Mouse (Mus musculus) limb, embryonic 10.5 days (tissue): ENCODE data around the gene Nr0b2. TPM values are rescaled to one million over a fixed set of nuclear protein-coding genes. Genes with fewer than 3 reads are reported as not detected.

Experiments used
- DNase-seq: peaks from one replicate; pipeline ENCODE4 v3.0.0-alpha.2; 2017; ENCODE audit warnings: low spot score
- H3K27ac ChIP-seq: fragments of 300-500 bp; sonication (generic); 2 replicates; pipeline ENCODE4 v1.5.1; 2016; ENCODE audit warnings: mild to moderate bottlenecking
- H3K27me3 ChIP-seq: fragments of 300-500 bp; sonication (generic); 2 replicates; pipeline ENCODE4 v1.6.1; 2016; ENCODE audit warnings: low read depth, mild to moderate bottlenecking; ENCODE audit not compliant: poor library complexity, severe bottlenecking
- H3K36me3 ChIP-seq: fragments of 300-500 bp; sonication (generic); 2 replicates; pipeline ENCODE4 v1.6.1; 2016; ENCODE audit warnings: mild to moderate bottlenecking, moderate library complexity
- H3K4me1 ChIP-seq: fragments of 300-500 bp; sonication (generic); 2 replicates; pipeline ENCODE4 v1.6.1; 2016
- H3K4me3 ChIP-seq: fragments of 300-500 bp; sonication (generic); 2 replicates; pipeline ENCODE4 v1.5.1; 2016; ENCODE audit warnings: mild to moderate bottlenecking, moderate library complexity
- H3K9me3 ChIP-seq: fragments of 300-500 bp; sonication (generic); replicated peaks from 2 replicates; pipeline ENCODE4 v1.6.1; 2016; ENCODE audit warnings: mild to moderate bottlenecking
- WGBS: fragments of 180-500 bp; shearing (Covaris S2); methylation state at CpG from one replicate; pipeline ENCODE4 v1.1.7; 2016; 5-methylcytosine and 5-hydroxymethylcytosine counted together
- microRNA-seq: library from miRNA; unstranded; fragments of <30 nt; microRNA quantifications from one replicate; pipeline ENCODE4, GENCODE M21; 2017
- polyA plus RNA-seq: library from polyadenylated mRNA; unstranded; fragments of >200 nt; fragmentation: Nextera tagmentation; extraction: Ambion mirVana; gene quantifications from 2 replicates; pipeline ENCODE4 v1.2.1, GENCODE M21; 2016

Nr0b2 gene
- polyA plus RNA-seq, 1 experiment from 2014 or later: 0.13 TPM

GRCm38 (mm10) chr4:133601721-133602218 is 48.6 kb downstream of the Nr0b2 start, which contains the start of gene Sfn:
Sfn (minus strand) TSS chr4:133602168.
- H3K27me3 ChIP-seq: peaks cover 64% of the 10 kb centered on the region
- WGBS: 2% methylated on average over 16 of the region's 16 CpGs
- DNase-seq: peak; percentile 55

GRCm38 (mm10) chr4:133603056-133603455 is 49.9 kb downstream of the Nr0b2 start:
- peaks cover 38% of the 10 kb centered on the region for H3K4me1 ChIP-seq
- peaks cover 42% of the 10 kb centered on the region for H3K36me3 ChIP-seq
- no peak overlapping the region for H3K27ac ChIP-seq
- H3K9me3 ChIP-seq: no peaks in the 10 kb centered on the region
- WGBS: 86% methylated on average over 5 of the region's 5 CpGs
- H3K4me3 ChIP-seq: no peak overlapping the region
- peaks cover 59% of the 10 kb centered on the region for H3K27me3 ChIP-seq
- no peak for DNase-seq

More at GRCm38 (mm10) chr4:133601721-133602218, 48.6 kb downstream of the Nr0b2 start, which contains the start of gene Sfn:
- peaks cover 38% of the 10 kb centered on the region for H3K4me1 ChIP-seq
- no peak within 1 kb of the TSS for H3K27ac ChIP-seq
- H3K4me3 ChIP-seq: peak within 1 kb of the TSS; percentile 37
- H3K9me3 ChIP-seq: no peaks in the 10 kb centered on the region
- H3K36me3 ChIP-seq: peaks cover 31% of the 10 kb centered on the region

GRCm38 (mm10) chr4:133604175-133604574 is 51.0 kb downstream of the Nr0b2 start:
- Histone ChIP-seq H3K36me3 (peaks cover 53% of the 10 kb centered on the region), H3K4me3 (no peak overlapping the region), H3K27ac (no peak overlapping the region), H3K9me3 (no peaks in the 10 kb centered on the region), H3K27me3 (peaks cover 48% of the 10 kb centered on the region), H3K4me1 (peaks cover 30% of the 10 kb centered on the region)
- no peak for DNase-seq
- 86% methylated on average over 7 of the region's 7 CpGs for WGBS

- Histone ChIP-seq H3K9me3 (no peaks in the 10 kb centered on the region), H3K27ac (no peak overlapping the region), H3K4me1 (peaks cover 23% of the 10 kb centered on the region), H3K4me3 (no peak overlapping the region), H3K27me3 (peaks cover 41% of the 10 kb centered on the region), H3K36me3 (peaks cover 56% of the 10 kb centered on the region)
- WGBS: 66% methylated on average over 6 of the region's 6 CpGs
- no peak for DNase-seq
These were observed 51.7 kb downstream of the Nr0b2 start for GRCm38 (mm10) chr4:133604856-133605255.

GRCm38 (mm10) chr4:133605330-133605729 is 52.2 kb downstream of the Nr0b2 start:
- Histone ChIP-seq H3K27me3 (peaks cover 36% of the 10 kb centered on the region), H3K27ac (no peak overlapping the region), H3K4me1 (peaks cover 18% of the 10 kb centered on the region), H3K9me3 (no peaks in the 10 kb centered on the region), H3K4me3 (no peak overlapping the region), H3K36me3 (peaks cover 60% of the 10 kb centered on the region)
- no peak for DNase-seq
- WGBS: 56% methylated on average over 9 of the region's 9 CpGs

Small RNA genes within 50 kb of the gene (microRNA-seq; reads per million reads assigned to microRNA genes)
- gene Gm23158: not detected

Other genes starting within 250 kb of the Nr0b2 start
- gene Wdtc1, start 199.9 kb upstream of the Nr0b2 start, polyA plus RNA-seq: 14.3 and 15.5 TPM in 2 replicates
- 8.7 and 9.0 TPM in 2 replicates for gene Slc9a1, start 183.7 kb upstream of the Nr0b2 start, polyA plus RNA-seq
- gene Tent5b, start 73.2 kb upstream of the Nr0b2 start, polyA plus RNA-seq: 0.68 and 1.1 TPM in 2 replicates
- gene Trnp1, start 54.8 kb upstream of the Nr0b2 start, polyA plus RNA-seq: 0.46 and 0.65 TPM in 2 replicates
- gene Kdf1, start 34.4 kb upstream of the Nr0b2 start, polyA plus RNA-seq: 6.7 and 8.5 TPM in 2 replicates
- gene Nudc, start 7.4 kb upstream of the Nr0b2 start, polyA plus RNA-seq: 493 and 582 TPM in 2 replicates
- 12.9 and 14.0 TPM in 2 replicates for gene Gpatch3, start 21.4 kb downstream of the Nr0b2 start, polyA plus RNA-seq
- 31.3 and 31.6 TPM in 2 replicates for gene Gpn2, start 31.0 kb downstream of the Nr0b2 start, polyA plus RNA-seq
- gene Sfn, start 48.8 kb downstream of the Nr0b2 start, polyA plus RNA-seq: 29.7 and 38.7 TPM in 2 replicates
- 3.6 and 4.0 TPM in 2 replicates for gene Zdhhc18, start 96.8 kb downstream of the Nr0b2 start, polyA plus RNA-seq
- gene Pigv, start 119.3 kb downstream of the Nr0b2 start, polyA plus RNA-seq: 17.9 and 19.6 TPM in 2 replicates
- 42.1 and 46.6 TPM in 2 replicates for gene Arid1a, start 203.4 kb downstream of the Nr0b2 start, polyA plus RNA-seq